Mouse (Mus musculus): Measurements from ENCODE around the gene Thoc3.
"Not testable (repeated sequence)": the region's sequence is repeated elsewhere in the genome, so short reads cannot be mapped to it uniquely, and the experiment has no call there.

The Thoc3 gene

GRCm38 (mm10) chr13:54468098-54469011 is at the start of gene Thoc3:
Thoc3 (minus strand) TSS chr13:54468849.
- DNase-seq: peak; percentile 90 to 91

- no peak for DNase-seq
These were observed 37.3 kb upstream of the Thoc3 start for GRCm38 (mm10) chr13:54505920-54506319.

- no peak for DNase-seq
These were observed 36.1 kb upstream of the Thoc3 start for GRCm38 (mm10) chr13:54504611-54505260.

- peak; percentile 63 to 66 for DNase-seq
These were observed 35.2 kb upstream of the Thoc3 start, which contains the start of gene Simc1 for GRCm38 (mm10) chr13:54503604-54504521. Simc1 (plus strand) TSS chr13:54503779.

GRCm38 (mm10) chr13:54503278-54503603 is 34.6 kb upstream of the Thoc3 start:
- DNase-seq: no peak

GRCm38 (mm10) chr13:54501957-54502690 is 33.5 kb upstream of the Thoc3 start:
- DNase-seq: no peak

GRCm38 (mm10) chr13:54501352-54501751 is 32.7 kb upstream of the Thoc3 start:
- DNase-seq: no peak

- not testable (repeated sequence) for DNase-seq
These were observed 30.9 kb upstream of the Thoc3 start for GRCm38 (mm10) chr13:54499551-54499950.

GRCm38 (mm10) chr13:54491381-54491780 is 22.7 kb upstream of the Thoc3 start:
- no peak for DNase-seq

- no peak for DNase-seq
These were observed 21.8 kb upstream of the Thoc3 start for GRCm38 (mm10) chr13:54490411-54490810.

GRCm38 (mm10) chr13:54481498-54481897 is 12.8 kb upstream of the Thoc3 start:
- DNase-seq: no peak

- DNase-seq: peak; percentile 20 to 25
These were observed 10.6 kb upstream of the Thoc3 start for GRCm38 (mm10) chr13:54479286-54479685.

GRCm38 (mm10) chr13:54475702-54476101 is 7.1 kb upstream of the Thoc3 start:
- no peak for DNase-seq

- DNase-seq: no peak
These were observed 6.3 kb upstream of the Thoc3 start for GRCm38 (mm10) chr13:54474996-54475395.

- no peak for DNase-seq
These were observed 3.3 kb upstream of the Thoc3 start for GRCm38 (mm10) chr13:54471967-54472366.

- no peak for DNase-seq
These were observed 334 bp upstream of the Thoc3 start for GRCm38 (mm10) chr13:54469012-54469354.

- no peak for DNase-seq
These were observed 9.4 kb downstream of the Thoc3 start for GRCm38 (mm10) chr13:54459282-54459681.

GRCm38 (mm10) chr13:54457062-54457461 is 11.6 kb downstream of the Thoc3 start:
- peak in 1 of 2 experiments; percentile 20 for DNase-seq

GRCm38 (mm10) chr13:54447496-54448224 is 21.0 kb downstream of the Thoc3 start:
- DNase-seq: no peak

GRCm38 (mm10) chr13:54446686-54447495 is 21.8 kb downstream of the Thoc3 start:
- peak; percentile 88 to 92 for DNase-seq

GRCm38 (mm10) chr13:54443693-54444092 is 25.0 kb downstream of the Thoc3 start:
- DNase-seq: no peak
